ENCODE assay signal across 27 mouse cellular contexts in genomic region chr7:24291387-24292090, GRCm38 (mm10). TPM values are rescaled to one million over a fixed set of nuclear protein-coding genes. Genes with fewer than 3 reads are reported as not detected.
A peak's percentile ranks its signal among the peaks of the same experiment; 100 is the strongest.
DNase-seq lines count a peak whose midpoint lies in the region; ATAC-seq lines count a peak whose summit lies in the region.
"Had no signal": no experiment of that assay in that cellular context is flagged by ENCODE, and none has a peak within 500 bp of the region (broad histone marks: within the 10 kb centered on the region; RNA-seq: fewer than 3 reads in every experiment).

No protein-coding gene starts in this region.

- H3K27me3 ChIP-seq in midbrain, embryonic 11.5 days (ENCODE audit: control insufficient read depth, insufficient read depth, low read length): no peaks in the 10 kb centered on the region
- no peaks in the 10 kb centered on the region for H3K27me3 ChIP-seq in midbrain, embryonic 14.5 days (ENCODE audit: control insufficient read depth, insufficient read depth, low read length)
- H3K27me3 ChIP-seq: embryonic facial prominence, embryonic 12.5 days; embryonic facial prominence, embryonic 15.5 days; hindbrain, embryonic 13.5 days; intestine, embryonic 15.5 days had no signal

- no peak overlapping the region for H3K9ac ChIP-seq in midbrain, embryonic 11.5 days (ENCODE audit: low read length)
- H3K9ac ChIP-seq in midbrain, embryonic 14.5 days (replicated peaks; ENCODE audit: low read length): no peak overlapping the region
- H3K9ac ChIP-seq: embryonic facial prominence, embryonic 12.5 days; embryonic facial prominence, embryonic 15.5 days; forebrain, postnatal 0 days; hindbrain, embryonic 13.5 days; intestine, embryonic 15.5 days had no signal

- intact Hi-C loops in heart, postnatal 10 days (cut with DNase I): no loop called here

- 91% methylated on average over 27 of the region's 27 CpGs for WGBS in midbrain, embryonic 11.5 days
- 93% methylated on average over 27 of the region's 27 CpGs for WGBS in midbrain, embryonic 14.5 days

- H3K36me3 ChIP-seq in midbrain, embryonic 11.5 days (ENCODE audit: control insufficient read depth, insufficient read depth, low read length): peaks cover 37% of the 10 kb centered on the region
- H3K36me3 ChIP-seq in midbrain, embryonic 14.5 days (ENCODE audit: control insufficient read depth, insufficient read depth, low read length): peaks cover 91% of the 10 kb centered on the region

- no peaks in the 10 kb centered on the region for H3K4me1 ChIP-seq in midbrain, embryonic 11.5 days (ENCODE audit: control insufficient read depth, insufficient read depth, low read length)
- no peaks in the 10 kb centered on the region for H3K4me1 ChIP-seq in midbrain, embryonic 14.5 days (ENCODE audit: control insufficient read depth, insufficient read depth, low read length)
- H3K4me1 ChIP-seq: embryonic facial prominence, embryonic 12.5 days; embryonic facial prominence, embryonic 15.5 days; hindbrain, embryonic 10.5 days; hindbrain, embryonic 13.5 days; intestine, embryonic 15.5 days had no signal

- peak; percentile 64 for DNase-seq in heart, adult 11 months
- DNase-seq in heart, postnatal 10 days: no peak
- peak; percentile 54 for DNase-seq in midbrain, embryonic 11.5 days (ENCODE audit: low spot score, missing footprints)
- no peak for DNase-seq in midbrain, embryonic 14.5 days
- peak; percentile 52 for DNase-seq in ZHBTc4 (ENCODE audit: low read depth, low spot score)
- no peak for DNase-seq in cerebellum, adult 8-10 months
- DNase-seq: adrenal gland, adult 2 months; adrenal gland, postnatal 14 days; cerebellum, adult 11 months; cerebellum, adult 9-10 months; cerebellum, postnatal 14 days; forebrain, postnatal 0 days; gastrocnemius, adult 2 months; gastrocnemius, postnatal 14 days; heart, adult 18-20 months; heart, postnatal 36 days; kidney, adult 2 months had no signal

- ATAC-seq in midbrain, embryonic 11.5 days (ENCODE audit: low FRiP score): no peak
- no peak for ATAC-seq in midbrain, embryonic 14.5 days (ENCODE audit: low FRiP score, low TSS enrichment)
- ATAC-seq: forebrain, embryonic 14.5 days; forebrain, postnatal 0 days; hindbrain, embryonic 16.5 days; intestine, embryonic 15.5 days had no signal

- no peaks in the 10 kb centered on the region for H3K9me3 ChIP-seq in midbrain, embryonic 11.5 days (ENCODE audit: control insufficient read depth, low read length)
- H3K9me3 ChIP-seq in midbrain, embryonic 14.5 days (ENCODE audit: control insufficient read depth, low read length): no peaks in the 10 kb centered on the region
- H3K9me3 ChIP-seq: embryonic facial prominence, embryonic 12.5 days; embryonic facial prominence, embryonic 15.5 days; hindbrain, embryonic 13.5 days; intestine, embryonic 15.5 days had no signal

- H3K4me3 ChIP-seq in midbrain, embryonic 11.5 days (ENCODE audit: low read depth, low read length): no peak overlapping the region
- no peak overlapping the region for H3K4me3 ChIP-seq in midbrain, embryonic 14.5 days (replicated peaks; ENCODE audit: low read depth, low read length)
- H3K4me3 ChIP-seq: embryonic facial prominence, embryonic 12.5 days; embryonic facial prominence, embryonic 15.5 days; gastrocnemius, adult 2 months; hindbrain, embryonic 10.5 days; hindbrain, embryonic 13.5 days; intestine, embryonic 15.5 days had no signal

- H3K4me2 ChIP-seq in midbrain, embryonic 11.5 days: no peak overlapping the region
- no peak overlapping the region for H3K4me2 ChIP-seq in midbrain, embryonic 14.5 days (ENCODE audit: low read length)
- H3K4me2 ChIP-seq: embryonic facial prominence, embryonic 12.5 days; embryonic facial prominence, embryonic 15.5 days; heart, embryonic 11.5 days; hindbrain, embryonic 13.5 days; intestine, embryonic 15.5 days had no signal

- no peak overlapping the region for H3K27ac ChIP-seq in midbrain, embryonic 11.5 days (ENCODE audit: low read depth, low read length)
- no peak overlapping the region for H3K27ac ChIP-seq in midbrain, embryonic 14.5 days (replicated peaks; ENCODE audit: low read depth, low read length)
- H3K27ac ChIP-seq: embryonic facial prominence, embryonic 12.5 days; embryonic facial prominence, embryonic 15.5 days; gastrocnemius, adult 2 months; hindbrain, embryonic 10.5 days; hindbrain, embryonic 13.5 days; intestine, embryonic 15.5 days had no signal

RNA-seq across cellular contexts. Expression of gene Zfp61, which starts 9.5 kb away (rescaled TPM):
- 1 to 10 TPM; 4.0 to 5.5 TPM for total RNA-seq in heart, postnatal 10 days (2021)
- 37.1 and 40.8 TPM in 2 replicates for polyA plus RNA-seq in midbrain, embryonic 11.5 days (2014; fragmentation: Nextera tagmentation; extraction: Ambion mirVana)
- polyA plus RNA-seq in midbrain, embryonic 14.5 days (2014; fragmentation: Nextera tagmentation; extraction: Ambion mirVana): 34.2 and 34.3 TPM in 2 replicates

RNA-seq across cellular contexts. Expression of gene Zfp93, which starts 21.3 kb away (rescaled TPM):
- total RNA-seq in heart, postnatal 10 days (2021): 1 to 10 TPM; 3.5 to 5.0 TPM
- 7.1 and 8.8 TPM in 2 replicates for polyA plus RNA-seq in midbrain, embryonic 11.5 days (2014; fragmentation: Nextera tagmentation; extraction: Ambion mirVana)
- 5.9 and 8.7 TPM in 2 replicates for polyA plus RNA-seq in midbrain, embryonic 14.5 days (2014; fragmentation: Nextera tagmentation; extraction: Ambion mirVana)

RNA-seq across cellular contexts. Expression of gene Zfp94, which starts 24.9 kb away (rescaled TPM):
- 1 to 10 TPM; 2.2 to 2.5 TPM for total RNA-seq in heart, postnatal 10 days (2021)
- 13.0 and 14.3 TPM in 2 replicates for polyA plus RNA-seq in midbrain, embryonic 11.5 days (2014; fragmentation: Nextera tagmentation; extraction: Ambion mirVana)
- 18.9 and 19.2 TPM in 2 replicates for polyA plus RNA-seq in midbrain, embryonic 14.5 days (2014; fragmentation: Nextera tagmentation; extraction: Ambion mirVana)

RNA-seq across cellular contexts. Expression of gene Zfp108, which starts 36.9 kb away (rescaled TPM):
- total RNA-seq in heart, postnatal 10 days (2021): 1 to 10 TPM; 1.4 to 1.7 TPM
- polyA plus RNA-seq in midbrain, embryonic 11.5 days (2014; fragmentation: Nextera tagmentation; extraction: Ambion mirVana): 2.5 and 2.7 TPM in 2 replicates
- 6.2 and 6.6 TPM in 2 replicates for polyA plus RNA-seq in midbrain, embryonic 14.5 days (2014; fragmentation: Nextera tagmentation; extraction: Ambion mirVana)

RNA-seq across cellular contexts. Expression of gene Tescl, which starts 42.2 kb away (rescaled TPM):
- total RNA-seq in heart, postnatal 10 days (2021): under 1 TPM in 1 of 2 experiments, not detected in 1; 0.31 TPM
- polyA plus RNA-seq in midbrain, embryonic 11.5 days (2014; fragmentation: Nextera tagmentation; extraction: Ambion mirVana): 0.26 TPM in 1 of 2 replicates, not detected in the other
- polyA plus RNA-seq in midbrain, embryonic 14.5 days (2014; fragmentation: Nextera tagmentation; extraction: Ambion mirVana): not detected in 2 replicates
- total RNA-seq: adrenal gland, postnatal 14 days; forebrain, postnatal 0 days; gastrocnemius, adult 2 months; gastrocnemius, postnatal 14 days; heart, postnatal 36 days had no signal
- polyA plus RNA-seq: embryonic facial prominence, embryonic 15.5 days; forebrain, postnatal 0 days; frontal cortex, adult 2 months; heart, embryonic 11.5 days; heart, embryonic 14.5 days had no signal

Comparison
In these comparisons a context has a peak if more than half of its experiments do, and no peak if none do; other contexts are left out.
1. DNase-seq: peak in heart, adult 11 months (single experiment), midbrain, embryonic 11.5 days (single experiment) and ZHBTc4 (single experiment); none in heart, postnatal 10 days (0 of 2), midbrain, embryonic 14.5 days (single experiment) and cerebellum, adult 8-10 months (single experiment).